In genomic region chr7:45639561-45640027, GRCm38 (mm10) we compare ENCODE assay signal across 9 mouse cellular contexts. TPM values are rescaled to one million over a fixed set of nuclear protein-coding genes. Genes with fewer than 3 reads are reported as not detected.
DNase-seq lines count a peak whose midpoint lies in the region; ATAC-seq lines count a peak whose summit lies in the region.
"Had no signal": no experiment of that assay in that cellular context is flagged by ENCODE, and none has a peak within 500 bp of the region (broad histone marks: within the 10 kb centered on the region; RNA-seq: fewer than 3 reads in every experiment).

Gene Mamstr (plus strand): TSS chr7:45639977.

- DNase-seq in ovary, adult 18-20 months (ENCODE audit: low spot score), result peak; percentile 45
- no peak for DNase-seq in ovary, postnatal 10 days (ENCODE audit: low spot score)
- peak; percentile 77 to 90 for DNase-seq in gastrocnemius, adult 8-10 months (ENCODE audit: low spot score in 2 of 2)
- DNase-seq in skeletal muscle tissue, adult 2 months (ENCODE audit: low read depth, low spot score), result peak; percentile 97
- DNase-seq in spleen, postnatal 14 days (ENCODE audit: low spot score in 2 of 2), result no peak
- DNase-seq in urinary bladder, postnatal 14 days (ENCODE audit: low spot score), result no peak

- H3K27ac ChIP-seq in hindbrain, embryonic 12.5 days, result no peak within 1 kb of the TSS
- H3K27ac ChIP-seq in hindbrain, embryonic 16.5 days (ENCODE audit: low read depth, low read length), result no peak within 1 kb of the TSS
- H3K27ac ChIP-seq: neural tube, embryonic 12.5 days had no signal

- ATAC-seq in hindbrain, embryonic 12.5 days (ENCODE audit: low FRiP score), result no peak
- no peak for ATAC-seq in hindbrain, embryonic 16.5 days

- no peak within 1 kb of the TSS for H3K4me3 ChIP-seq in hindbrain, embryonic 12.5 days
- H3K4me3 ChIP-seq in hindbrain, embryonic 16.5 days (ENCODE audit: low read length), result no peak within 1 kb of the TSS

- WGBS in hindbrain, embryonic 12.5 days, result 24% methylated on average over 19 of the region's 19 CpGs
- 23% methylated on average over 19 of the region's 19 CpGs for WGBS in hindbrain, embryonic 16.5 days

- H3K4me1 ChIP-seq in hindbrain, embryonic 12.5 days, result peaks cover 31% of the 10 kb centered on the region
- H3K4me1 ChIP-seq in hindbrain, embryonic 16.5 days (ENCODE audit: control insufficient read depth, insufficient read depth, low read depth, low read length), result peaks cover 18% of the 10 kb centered on the region

- 0 out of 2 replicates have a peak, but pooled peaks cover 3% of the 10 kb centered on the region for H3K27me3 ChIP-seq in hindbrain, embryonic 12.5 days
- H3K27me3 ChIP-seq in hindbrain, embryonic 16.5 days (replicated peaks; ENCODE audit: control insufficient read depth, insufficient read depth, low read length), result no peaks in the 10 kb centered on the region
- H3K27me3 ChIP-seq: neural tube, embryonic 12.5 days had no signal

- no peaks in the 10 kb centered on the region for H3K36me3 ChIP-seq in hindbrain, embryonic 12.5 days
- peaks cover 7% of the 10 kb centered on the region for H3K36me3 ChIP-seq in hindbrain, embryonic 16.5 days (ENCODE audit: control insufficient read depth, insufficient read depth, low read length)

- peak within 1 kb of the TSS; percentile 9; the same call in 1 of the 2 replicates for H3K9ac ChIP-seq in hindbrain, embryonic 12.5 days
- no peak within 1 kb of the TSS for H3K9ac ChIP-seq in hindbrain, embryonic 16.5 days (ENCODE audit: low read depth, low read length)

- H3K9me3 ChIP-seq in hindbrain, embryonic 12.5 days (replicated peaks), result no peaks in the 10 kb centered on the region
- no peaks in the 10 kb centered on the region for H3K9me3 ChIP-seq in hindbrain, embryonic 16.5 days (ENCODE audit: control insufficient read depth, low read length)
- H3K9me3 ChIP-seq: neural tube, embryonic 12.5 days had no signal

- peak within 1 kb of the TSS; percentile 47; the same call in 1 of the 2 replicates for H3K4me2 ChIP-seq in hindbrain, embryonic 12.5 days (replicated peaks)
- no peak within 1 kb of the TSS for H3K4me2 ChIP-seq in hindbrain, embryonic 16.5 days (ENCODE audit: low read length)

RNA-seq across cellular contexts. Expression of gene Mamstr, which starts in this region (rescaled TPM):
- polyA plus RNA-seq in hindbrain, embryonic 12.5 days (2016; fragmentation: Nextera tagmentation; extraction: Ambion mirVana), result 3.7 and 4.8 TPM in 2 replicates
- 2.9 and 5.2 TPM in 2 replicates for polyA plus RNA-seq in hindbrain, embryonic 16.5 days (2015; fragmentation: Nextera tagmentation; extraction: Ambion mirVana)
- 10 to 100 TPM; 18.5 to 36.8 (median 28.8) TPM for total RNA-seq in gastrocnemius, adult 8-10 months (2022)

Comparison
In these comparisons a context has a peak if more than half of its experiments do, and no peak if none do; other contexts are left out.
1. DNase-seq: peak in ovary, adult 18-20 months (single experiment), gastrocnemius, adult 8-10 months (2 of 2) and skeletal muscle tissue, adult 2 months (single experiment); none in ovary, postnatal 10 days (single experiment), spleen, postnatal 14 days (0 of 2) and urinary bladder, postnatal 14 days (single experiment).